Mouse (Mus musculus) olfactory bulb, adult 2 months (tissue): ENCODE results near the gene Poldip3. TPM values are rescaled to one million over a fixed set of nuclear protein-coding genes. Genes with fewer than 3 reads are reported as not detected.

Source experiments
- H3K27ac ChIP-seq: fragments of 200-500 bp; 2 replicates; pipeline ENCODE4 v1.5.1; 2012; ENCODE audit warnings: low read depth, low read length; ENCODE audit not compliant: insufficient read depth
- H3K4me1 ChIP-seq: fragments of 200-500 bp; 2 replicates; pipeline ENCODE4 v1.6.1; 2012; ENCODE audit warnings: low read length; ENCODE audit not compliant: control insufficient read depth, insufficient read depth
- H3K4me3 ChIP-seq: fragments of 200-500 bp; 2 replicates; pipeline ENCODE4 v1.5.1; 2012; ENCODE audit warnings: mild to moderate bottlenecking, low read depth, low read length, moderate library complexity; ENCODE audit not compliant: insufficient read depth
- CTCF ChIP-seq: fragments of 200-500 bp; IDR thresholded peaks from 2 replicates; pipeline ENCODE4 v1.5.1; 2012; ENCODE audit warnings: low read depth, mild to moderate bottlenecking, low read length, moderate library complexity; ENCODE audit not compliant: insufficient read depth
- POLR2A ChIP-seq: fragments of 200-500 bp; IDR thresholded peaks from 2 replicates; pipeline ENCODE4 v1.6.1; 2012; ENCODE audit warnings: mild to moderate bottlenecking, low read depth, low read length, moderate library complexity; ENCODE audit not compliant: insufficient read depth
- WGBS: fragments of 180-500 bp; shearing (Covaris S2); methylation state at CpG from one replicate; pipeline ENCODE4 v1.1.7; 2018; 5-methylcytosine and 5-hydroxymethylcytosine counted together
- polyA plus RNA-seq: library from polyadenylated mRNA; stranded (reverse); fragments of >200 nt; gene quantifications from 2 replicates; pipeline ENCODE4 v1.2.4, GENCODE M21; 2012; ENCODE audit warnings: low replicate concordance; ENCODE audit not compliant: missing spikeins, insufficient read depth, insufficient read length

The Poldip3 gene
- polyA plus RNA-seq, 1 experiment, result not detected

DNA sequence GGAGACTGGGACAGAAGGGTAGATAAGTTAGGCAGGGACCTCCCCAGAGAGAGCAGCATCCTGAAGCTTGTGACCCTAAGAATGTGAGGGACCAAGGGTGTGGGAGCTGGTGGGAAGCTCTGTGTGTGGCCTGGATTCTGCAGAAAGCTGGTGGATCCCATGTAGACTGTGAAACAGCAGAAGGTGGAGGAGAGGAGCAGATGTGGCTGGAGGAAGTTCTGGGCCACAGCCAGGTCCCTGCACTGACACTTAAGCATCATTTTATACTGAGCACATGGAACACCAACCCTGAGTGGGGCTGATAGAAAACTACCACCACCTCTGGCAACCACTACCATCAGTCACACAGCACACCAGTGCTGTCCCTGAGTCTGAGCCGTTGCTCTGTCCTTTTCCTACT, 46.1 kb downstream of the Poldip3 start:
- no peak for TF ChIP-seq CTCF
- TF ChIP-seq POLR2A, result no peak
- 60% methylated on average over 1 of the region's 1 CpGs for WGBS

GRCm38 (mm10) chr15:83100332-83100662, 48.9 kb downstream of the Poldip3 start:
- peak overlapping the region; percentile 43 for H3K4me3 ChIP-seq
- no peak for TF ChIP-seq POLR2A
- no peak for TF ChIP-seq CTCF
- H3K27ac ChIP-seq, result no peak overlapping the region
- WGBS, result 25% methylated on average over 8 of the region's 8 CpGs
- H3K4me1 ChIP-seq, result peaks cover 14% of the 10 kb centered on the region

More for the DNA sequence above, 46.1 kb downstream of the Poldip3 start:
- Histone ChIP-seq H3K27ac (no peak overlapping the region), H3K4me1 (peaks cover 14% of the 10 kb centered on the region), H3K4me3 (no peak overlapping the region)

- H3K4me3 ChIP-seq, result peak overlapping the region; percentile 43
- no peak for TF ChIP-seq POLR2A
- TF ChIP-seq CTCF, result no peak
- H3K4me1 ChIP-seq, result peaks cover 14% of the 10 kb centered on the region
- H3K27ac ChIP-seq, result no peak overlapping the region
- 24% methylated on average over 31 of the region's 31 CpGs for WGBS
Measured at GRCm38 (mm10) chr15:83099533-83100331, 49.5 kb downstream of the Poldip3 start.

GRCm38 (mm10) chr15:83095950-83096349, 53.2 kb downstream of the Poldip3 start:
- TF ChIP-seq CTCF (no peak), POLR2A (no peak)
- no peak overlapping the region for H3K4me3 ChIP-seq
- peaks cover 10% of the 10 kb centered on the region for H3K4me1 ChIP-seq
- WGBS, result 57% methylated on average over 2 of the region's 2 CpGs
- no peak overlapping the region for H3K27ac ChIP-seq

DNA sequence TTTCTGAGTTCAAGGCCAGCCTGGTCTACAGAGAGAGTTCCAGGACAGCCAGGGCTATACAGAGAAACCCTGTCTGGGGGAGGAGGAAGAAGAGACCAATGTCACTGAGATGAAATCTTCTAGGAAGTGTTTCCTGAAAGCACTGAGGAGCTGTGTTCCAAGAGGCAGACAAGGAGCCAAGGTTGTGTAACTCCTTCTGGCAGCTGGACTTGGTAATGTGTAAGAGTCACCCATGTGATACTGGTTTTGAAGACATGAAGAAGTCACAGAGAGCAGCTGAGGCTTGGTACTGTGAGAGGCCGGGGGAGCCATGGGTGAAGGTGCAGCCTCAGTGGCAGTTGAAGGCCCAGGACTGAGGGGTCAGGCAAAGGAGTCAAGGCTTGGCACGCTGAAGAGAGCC, 55.5 kb downstream of the Poldip3 start:
- H3K27ac ChIP-seq, result no peak overlapping the region
- H3K4me3 ChIP-seq, result no peak overlapping the region
- no peaks in the 10 kb centered on the region for H3K4me1 ChIP-seq
- WGBS, result 80% methylated on average over 2 of the region's 2 CpGs
- TF ChIP-seq POLR2A (no peak), CTCF (no peak)

GRCm38 (mm10) chr15:83090874-83091273, 58.3 kb downstream of the Poldip3 start:
- Histone ChIP-seq H3K4me1 (0 out of 2 replicates have a peak, but pooled peaks cover 3% of the 10 kb centered on the region), H3K4me3 (no peak overlapping the region), H3K27ac (no peak overlapping the region)
- WGBS, result 55% methylated on average over 3 of the region's 3 CpGs
- no peak for TF ChIP-seq CTCF
- TF ChIP-seq POLR2A, result no peak

DNA sequence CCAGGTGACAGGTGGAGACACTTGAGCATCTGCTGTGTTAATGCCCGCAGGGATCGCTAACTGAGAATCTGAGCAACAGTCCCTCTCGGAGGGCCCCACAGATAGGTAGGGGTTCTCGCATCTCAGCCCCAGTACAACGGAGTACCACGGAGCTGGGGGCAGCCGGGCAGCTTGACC, 59.9 kb downstream of the Poldip3 start, which contains the start of gene Serhl:
Serhl (plus strand) TSS at position 78 of the 177 bp plus-strand sequence.
- TF ChIP-seq POLR2A (no peak), CTCF (no peak)
- Histone ChIP-seq H3K4me1 (peaks cover 7% of the 10 kb centered on the region), H3K27ac (no peak within 1 kb of the TSS), H3K4me3 (no peak within 1 kb of the TSS)
- WGBS, result 50% methylated on average over 7 of the region's 7 CpGs

GRCm38 (mm10) chr15:83088495-83089428, 60.4 kb downstream of the Poldip3 start:
- H3K4me3 ChIP-seq, result no peak overlapping the region
- no peak overlapping the region for H3K27ac ChIP-seq
- WGBS, result 43% methylated on average over 27 of the region's 27 CpGs
- no peak for TF ChIP-seq POLR2A
- TF ChIP-seq CTCF, result no peak
- peaks cover 12% of the 10 kb centered on the region for H3K4me1 ChIP-seq
